Mouse (Mus musculus) heart, adult 18-20 months (tissue): ENCODE measurements at regions not wholly inside any gene's neighbourhood (a gene's known extent, or its start where the extent isn't known, plus 50 kb on each side); places are given as distances from the start of the nearest gene placed in this dataset.

ENCODE experiments used
- DNase-seq, 2 experiments: peaks; one replicate each; pipeline ENCODE4 v3.0.0; 2021 to 2022; ENCODE audit warnings: mixed read lengths in 1 of 2

DNA sequence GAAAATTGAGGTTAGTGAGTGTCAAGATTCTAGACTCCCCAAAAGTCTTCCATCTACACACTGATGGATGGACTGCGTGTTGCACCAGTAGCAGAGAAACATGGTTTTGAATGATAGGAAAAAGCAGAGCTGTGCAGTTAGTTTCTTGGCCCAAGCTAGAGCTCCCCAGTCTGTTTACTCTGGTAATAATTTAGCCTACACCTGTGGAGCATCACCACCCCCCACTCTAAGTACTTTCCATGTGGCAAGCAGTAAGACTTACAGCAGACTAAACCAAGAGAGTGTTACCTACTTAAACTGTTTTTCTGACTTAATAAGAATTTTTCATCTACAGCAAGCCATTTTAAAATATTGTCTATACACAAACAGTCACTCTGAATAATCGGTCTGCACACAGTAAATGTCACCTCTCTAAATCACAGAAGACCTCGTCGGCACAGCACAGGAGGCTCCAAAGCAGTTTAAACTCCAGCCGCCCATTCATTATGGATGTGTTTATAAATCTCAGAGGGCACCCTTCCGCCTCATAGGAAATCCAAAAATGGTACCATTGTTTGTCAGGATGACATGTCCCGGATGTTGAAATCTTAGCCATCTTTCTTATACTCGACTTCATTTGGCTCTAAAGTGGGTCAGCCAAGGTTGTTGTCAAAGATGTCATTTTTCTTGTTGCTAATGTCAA, 454.5 kb upstream of the Etaa1 start:
- DNase-seq: no peak

DNA sequence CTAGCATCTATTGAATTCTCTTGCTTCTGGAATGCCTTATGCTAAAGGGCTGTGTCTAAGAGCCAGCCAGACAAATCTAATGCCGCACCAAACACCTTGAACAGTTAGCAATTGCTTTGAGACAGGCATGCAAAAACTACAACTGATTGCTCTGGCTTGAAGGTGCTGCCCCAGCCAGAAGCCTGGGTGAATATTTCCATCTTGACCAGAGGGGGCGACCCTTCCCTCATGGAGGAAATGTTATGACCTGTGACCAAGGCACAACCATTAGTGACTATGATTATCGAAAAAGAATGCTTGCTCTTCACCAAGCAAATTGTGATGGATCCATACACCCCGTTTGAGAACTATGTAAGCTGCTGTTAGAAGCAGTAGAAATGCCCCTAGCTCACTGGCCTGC, 445.9 kb upstream of the Etaa1 start:
- DNase-seq: no peak

DNA sequence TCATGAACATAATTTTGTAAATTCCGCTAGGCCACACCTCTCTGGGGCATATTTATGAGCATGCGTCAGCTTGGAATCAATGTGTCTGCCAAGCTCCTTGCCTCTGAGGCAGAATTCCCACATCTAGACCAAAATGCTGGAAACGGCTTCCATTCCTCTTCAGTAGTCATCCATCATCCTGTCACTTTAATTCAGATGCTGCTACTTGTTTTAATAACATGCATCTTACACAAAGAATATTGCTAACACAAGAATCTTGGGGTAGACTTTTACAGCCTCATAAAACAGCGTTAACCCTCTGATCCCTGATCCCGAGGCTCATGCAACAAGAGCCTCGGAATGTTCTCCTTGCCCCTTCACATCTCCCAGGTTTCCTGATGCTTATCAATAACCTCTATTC, 442.7 kb upstream of the Etaa1 start:
- DNase-seq: no peak

DNA sequence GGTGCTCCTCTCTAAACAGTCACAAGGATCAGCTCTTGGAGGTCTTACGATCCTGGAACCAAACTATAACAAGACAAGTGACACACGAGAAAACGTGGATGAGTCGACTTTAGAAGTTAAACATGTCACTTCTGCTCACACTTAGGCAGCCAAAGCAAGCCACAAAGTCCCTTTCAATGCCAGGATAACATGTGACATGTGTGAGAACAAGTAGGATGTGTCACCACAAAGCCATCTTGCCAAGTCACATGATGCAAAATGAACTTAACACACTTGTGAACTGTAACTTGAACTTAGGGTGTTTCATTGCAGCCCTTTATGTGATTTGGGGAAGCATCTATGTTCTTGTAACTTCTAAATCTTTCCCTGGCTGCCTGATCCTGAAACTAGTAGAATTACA, 442.0 kb upstream of the Etaa1 start:
- DNase-seq: no peak

DNA sequence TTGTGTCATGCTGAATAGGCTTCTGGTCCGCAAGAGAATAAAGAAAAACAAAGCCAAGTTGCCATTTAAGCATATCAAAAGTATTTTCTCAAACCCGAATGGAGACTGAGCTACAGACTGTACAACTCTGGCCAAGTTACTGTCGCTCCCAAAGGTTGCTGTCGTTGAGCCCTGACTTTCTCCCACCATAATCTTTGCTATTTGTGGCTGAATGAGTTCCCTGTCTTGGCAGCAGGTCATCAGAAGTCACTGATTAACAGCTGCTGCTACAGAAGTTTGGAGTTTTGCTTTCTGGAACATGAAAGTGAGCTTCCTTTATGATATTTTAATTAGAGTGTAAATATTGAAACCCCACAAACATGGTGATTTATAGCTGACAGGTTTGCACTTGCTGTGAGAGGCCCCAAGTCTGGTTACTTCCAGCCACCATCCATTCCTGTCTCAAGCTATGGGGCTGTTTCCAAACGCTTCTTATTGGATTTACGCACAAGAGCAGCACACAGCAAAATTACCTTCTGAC, 419.2 kb upstream of the Etaa1 start:
- no peak for DNase-seq

DNA sequence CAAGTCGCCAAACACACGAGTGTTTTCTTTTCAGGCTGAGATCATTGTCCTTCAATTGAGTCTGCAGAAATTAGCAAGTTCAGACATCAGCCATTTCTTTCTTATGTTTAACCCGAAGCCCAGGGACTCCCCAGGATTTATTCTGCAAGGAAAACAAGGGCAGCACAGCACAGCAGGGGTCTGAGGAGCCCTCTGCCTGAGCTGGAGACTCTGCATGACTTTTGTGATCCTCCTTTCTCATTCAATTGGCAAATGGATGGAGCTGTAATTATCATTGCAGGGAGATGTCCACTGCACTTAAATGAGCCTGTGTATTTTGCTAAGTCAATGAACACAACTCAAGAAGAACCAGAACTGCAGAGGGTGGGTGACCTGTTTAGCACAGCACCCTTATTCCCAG, 417.6 kb upstream of the Etaa1 start:
- no peak for DNase-seq

DNA sequence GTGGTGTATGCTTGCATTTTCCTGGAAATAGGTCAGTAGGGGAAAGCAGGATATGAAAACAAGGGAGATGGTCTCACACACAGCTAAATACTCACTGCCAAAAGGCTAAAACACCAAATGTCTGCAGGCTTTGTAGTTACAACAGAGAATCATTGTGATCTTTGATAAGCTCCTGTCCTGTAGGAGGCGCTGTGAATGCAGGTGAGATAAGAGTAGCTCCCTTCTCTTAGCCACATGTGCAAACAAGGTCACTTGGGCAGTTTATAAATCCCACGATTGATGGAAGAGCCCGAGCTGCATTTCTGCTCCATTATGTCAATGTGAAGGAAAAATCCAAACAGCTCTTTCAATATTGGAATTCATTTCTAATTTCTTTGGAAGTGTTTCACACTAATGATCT, 417.2 kb upstream of the Etaa1 start:
- DNase-seq: no peak

DNA sequence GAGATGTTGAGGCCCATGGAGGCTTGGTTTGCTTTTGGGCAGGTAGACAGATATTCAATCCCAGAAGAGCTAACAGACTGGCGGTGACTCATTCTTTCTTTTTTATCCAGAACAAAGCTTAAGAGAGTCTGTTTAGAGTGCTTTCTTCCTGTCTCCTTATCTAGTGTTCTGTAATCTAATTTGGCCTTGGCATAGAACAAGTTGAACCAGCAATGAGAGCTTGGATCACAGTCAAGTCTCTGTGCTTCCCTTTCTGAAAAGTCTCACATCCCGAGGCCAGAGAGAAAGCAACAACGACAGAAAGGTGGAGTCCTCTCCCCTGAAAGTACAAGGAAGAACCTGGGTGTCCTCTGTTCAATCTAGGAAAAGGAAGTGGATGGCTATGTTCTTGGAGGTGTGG, 401.2 kb upstream of the Etaa1 start:
- DNase-seq: peak; percentile 28 to 54

DNA sequence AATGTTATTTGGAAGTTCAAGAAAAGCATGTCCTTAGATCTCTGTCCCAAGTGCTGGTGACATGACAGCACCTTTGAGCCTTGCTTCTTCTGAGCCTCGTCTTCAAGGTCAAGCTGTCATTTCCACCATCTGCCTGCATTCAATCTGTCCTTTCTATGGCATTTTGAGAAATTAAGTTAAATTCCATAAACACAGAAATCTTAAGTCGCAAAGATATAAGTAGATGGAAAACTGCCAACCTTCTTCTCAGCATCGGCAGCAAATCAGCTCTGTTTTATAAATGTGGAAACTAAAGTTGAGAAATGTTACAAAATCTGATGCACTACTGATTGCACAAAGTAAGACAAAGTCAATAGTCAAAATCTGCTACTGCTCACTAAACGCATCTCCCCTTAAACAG, 400.5 kb upstream of the Etaa1 start:
- DNase-seq: no peak

DNA sequence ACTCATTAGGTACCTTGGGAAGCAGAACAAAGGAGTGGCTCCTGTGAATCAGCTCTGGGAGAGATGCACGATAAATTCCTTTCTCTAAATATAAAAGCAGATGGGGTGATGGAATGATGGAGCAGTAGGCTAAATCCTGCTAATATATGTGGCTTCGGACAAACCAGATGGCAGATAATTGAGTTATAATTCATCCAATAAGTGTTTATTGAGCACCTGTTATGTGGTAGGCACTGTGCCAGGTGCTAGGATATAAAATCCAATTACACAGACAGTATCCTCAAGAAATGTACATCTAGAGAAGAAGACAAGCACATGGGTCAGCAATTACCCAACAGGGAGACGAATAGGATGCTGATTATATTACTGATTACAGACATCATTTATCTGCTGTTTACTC, 394.2 kb upstream of the Etaa1 start:
- no peak for DNase-seq

DNA sequence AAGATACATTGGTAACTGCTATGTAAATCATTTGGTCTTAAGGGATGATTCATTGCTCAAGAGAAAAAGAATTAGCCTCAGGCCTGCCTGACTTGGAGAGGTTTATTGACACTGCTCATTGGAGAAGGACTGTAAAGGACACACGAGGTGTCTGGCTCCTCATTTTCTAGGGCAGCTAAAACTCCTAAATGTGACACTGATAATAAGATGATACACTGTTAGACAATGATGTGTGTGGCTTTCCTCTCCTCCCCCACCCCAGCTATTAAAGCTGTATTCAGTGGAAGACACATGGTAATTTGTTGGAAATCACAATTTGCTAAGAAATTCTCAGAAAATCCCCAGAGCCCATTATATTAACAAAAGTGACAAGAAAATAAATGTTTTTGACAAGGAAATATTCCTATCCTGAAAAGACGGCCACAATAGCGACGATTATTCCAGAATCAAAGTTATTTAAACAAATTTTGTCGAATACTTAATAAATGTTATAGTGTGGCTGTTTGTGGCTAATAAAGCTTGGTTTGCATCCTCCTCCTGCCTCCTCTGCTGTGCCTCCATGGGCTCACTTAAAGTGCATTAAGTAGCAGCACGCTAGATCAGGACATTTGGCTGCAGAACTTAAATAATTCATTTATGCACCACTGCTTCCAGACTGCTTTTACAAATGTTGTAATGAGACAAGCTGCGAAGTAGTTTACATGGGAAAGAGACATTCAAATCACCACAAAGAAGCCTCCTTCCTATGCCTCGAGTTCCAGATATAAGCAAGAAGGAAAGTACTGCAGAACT, 360.0 kb upstream of the Etaa1 start:
- DNase-seq: no peak

DNA sequence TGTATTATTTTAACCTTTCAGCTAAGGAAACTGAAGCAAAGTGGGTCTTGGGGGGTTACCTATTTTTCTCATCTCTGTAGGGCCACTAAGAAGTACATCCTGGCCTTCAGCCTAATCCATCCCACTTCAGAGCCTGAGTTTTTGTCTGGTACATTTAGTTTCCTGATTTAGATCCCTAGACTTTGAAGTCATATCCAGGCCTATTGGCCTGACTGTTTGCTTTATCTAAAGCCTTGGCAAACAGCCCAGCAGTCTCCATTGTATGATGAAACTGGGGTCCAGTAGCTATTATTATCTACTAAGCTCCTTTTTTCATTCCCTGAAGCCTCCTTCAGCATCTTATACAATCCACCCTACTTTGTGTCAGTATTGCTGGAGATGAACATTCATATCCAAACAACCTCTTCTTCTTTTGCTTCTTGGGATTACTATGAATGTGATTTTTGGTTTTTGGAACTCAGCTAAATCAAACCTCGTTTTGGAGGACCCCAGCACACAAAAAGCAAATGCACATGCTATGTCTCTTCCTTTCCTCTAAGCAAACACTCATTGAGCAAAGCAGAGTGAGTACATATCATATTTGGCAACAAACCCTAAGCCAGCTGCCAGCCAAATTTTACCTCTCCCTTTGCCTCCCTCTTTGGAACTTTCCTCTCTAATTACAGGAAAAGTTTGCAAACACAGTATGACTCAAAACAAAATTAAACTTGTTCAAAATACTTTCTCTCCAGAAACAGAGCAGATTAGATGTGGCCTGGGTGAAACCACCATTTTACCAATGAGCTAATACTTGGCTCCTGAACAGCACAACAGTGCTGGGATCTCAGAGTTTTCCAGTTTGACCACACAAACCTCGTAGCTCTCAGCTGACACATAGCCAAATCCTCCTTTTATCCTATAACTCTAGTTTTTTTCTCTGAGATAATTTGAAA, 342.8 kb upstream of the Etaa1 start:
- DNase-seq: peak; percentile 71 to 78

DNA sequence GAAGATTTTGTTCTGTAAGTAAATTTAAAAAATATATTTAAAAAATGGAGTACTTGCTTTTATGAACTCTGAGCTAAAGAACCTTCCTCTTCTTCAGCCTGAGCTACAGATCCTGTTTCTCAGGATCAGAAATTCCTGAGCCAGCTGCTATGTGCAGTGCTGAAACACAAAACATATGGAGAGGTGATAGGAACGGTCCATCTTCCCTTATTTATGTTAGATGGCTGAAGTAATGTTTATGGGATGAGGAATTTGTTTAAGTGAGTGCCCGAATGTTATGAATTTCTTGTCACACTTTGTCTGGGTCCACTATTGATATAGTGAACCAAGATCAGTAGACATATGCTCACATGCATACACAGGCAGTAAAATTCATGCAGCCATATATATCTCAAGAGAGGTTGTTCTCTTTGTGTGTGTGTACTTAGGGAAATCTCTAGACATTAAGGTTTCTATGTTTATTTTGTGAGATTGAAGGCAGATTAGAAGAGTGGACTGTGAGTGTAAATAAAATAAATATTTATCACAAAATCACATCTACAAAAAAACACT, 325.0 kb upstream of the Etaa1 start:
- no peak for DNase-seq

DNA sequence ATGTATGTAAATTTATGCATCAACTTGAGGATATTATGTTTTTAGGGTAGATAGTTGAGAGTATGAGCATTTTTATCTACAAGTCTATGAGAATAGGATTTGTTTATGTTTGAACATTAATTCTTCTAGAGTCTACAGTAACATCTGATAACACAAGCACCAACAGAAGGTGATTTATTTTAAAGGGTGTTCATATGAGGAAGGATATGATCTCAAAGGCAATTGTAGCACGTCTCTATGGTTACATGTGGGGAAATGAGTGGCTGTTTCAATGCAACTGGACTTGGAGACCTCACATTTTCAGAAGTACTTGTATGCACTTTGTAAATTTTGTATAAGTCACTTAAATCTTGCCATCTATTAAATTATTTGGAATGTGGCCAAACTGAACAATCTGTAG, 318.7 kb upstream of the Etaa1 start:
- DNase-seq: no peak

DNA sequence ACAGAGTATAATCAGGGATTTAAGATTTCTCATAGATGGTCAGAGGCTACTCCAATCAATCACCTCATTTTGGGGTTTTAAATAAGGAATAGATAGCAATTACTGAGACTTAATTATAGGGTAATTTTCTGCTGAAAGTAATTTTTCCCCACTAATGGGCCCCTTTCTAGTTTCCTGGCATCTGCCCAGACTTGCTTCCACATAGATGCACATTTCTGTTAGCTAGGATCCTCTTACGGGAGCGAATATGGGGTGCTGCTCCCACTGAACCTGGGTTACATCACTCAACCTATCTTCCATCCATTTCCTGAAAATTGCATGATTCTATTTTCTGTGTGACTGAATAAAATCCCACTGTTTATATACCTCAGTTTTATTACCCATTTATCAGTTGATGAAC, 312.5 kb upstream of the Etaa1 start:
- DNase-seq: no peak

DNA sequence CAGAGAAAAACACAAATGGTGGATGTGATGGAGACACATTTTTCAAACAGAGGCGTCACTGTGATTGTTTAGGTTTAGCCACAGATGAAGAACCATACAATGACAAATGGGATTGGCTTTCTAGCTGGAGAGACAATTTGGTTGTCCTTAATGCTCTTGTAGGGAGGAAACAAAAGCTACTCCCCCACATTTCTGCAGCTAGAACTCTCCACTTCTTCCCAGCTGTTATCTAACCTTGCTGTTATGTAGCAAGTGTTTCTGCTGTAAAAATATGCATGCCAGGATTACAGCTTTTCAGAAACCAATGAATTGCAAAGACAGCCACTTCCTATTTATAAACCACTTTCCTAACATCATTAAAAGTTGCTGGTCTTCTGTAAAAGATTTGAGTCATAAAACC, 309.2 kb upstream of the Etaa1 start:
- DNase-seq: no peak

DNA sequence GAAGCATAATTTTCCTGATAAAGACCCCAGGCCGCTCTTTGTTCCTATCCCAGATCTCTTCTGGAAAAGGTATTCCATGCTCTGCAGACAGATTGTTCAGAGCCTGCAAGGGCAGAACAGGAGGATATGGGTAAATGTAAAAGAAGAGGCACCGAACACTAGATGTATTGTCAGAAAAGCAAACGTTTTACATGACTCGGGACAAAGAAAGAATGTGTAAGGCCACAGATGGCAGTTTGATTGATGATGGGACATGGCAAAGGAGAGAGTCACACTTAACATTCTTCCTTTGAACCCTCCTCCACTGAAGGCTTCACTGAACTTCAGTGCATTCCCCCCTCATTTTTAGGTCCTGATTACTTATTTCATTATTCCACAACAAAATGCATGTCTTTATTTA, 295.6 kb upstream of the Etaa1 start:
- DNase-seq: no peak

DNA sequence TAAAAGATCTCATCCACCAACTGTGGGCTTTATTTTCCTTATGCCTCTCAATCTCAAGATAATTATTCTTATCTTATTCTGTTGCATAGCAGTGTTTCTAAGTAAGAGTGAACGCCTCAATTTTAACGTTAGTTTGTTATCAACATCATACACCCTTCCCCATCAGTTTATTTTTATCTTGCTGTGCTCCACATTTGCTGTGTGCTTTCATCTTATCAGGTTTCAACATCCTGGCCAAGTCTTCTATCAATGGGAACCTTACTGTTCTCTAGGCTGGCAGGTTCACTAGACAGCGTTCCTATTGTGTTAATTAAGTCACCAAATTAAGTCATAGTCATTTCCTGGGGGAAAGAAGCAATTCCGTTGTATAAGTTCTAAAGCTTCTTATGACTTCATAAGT, 263.1 kb upstream of the Etaa1 start:
- no peak for DNase-seq

DNA sequence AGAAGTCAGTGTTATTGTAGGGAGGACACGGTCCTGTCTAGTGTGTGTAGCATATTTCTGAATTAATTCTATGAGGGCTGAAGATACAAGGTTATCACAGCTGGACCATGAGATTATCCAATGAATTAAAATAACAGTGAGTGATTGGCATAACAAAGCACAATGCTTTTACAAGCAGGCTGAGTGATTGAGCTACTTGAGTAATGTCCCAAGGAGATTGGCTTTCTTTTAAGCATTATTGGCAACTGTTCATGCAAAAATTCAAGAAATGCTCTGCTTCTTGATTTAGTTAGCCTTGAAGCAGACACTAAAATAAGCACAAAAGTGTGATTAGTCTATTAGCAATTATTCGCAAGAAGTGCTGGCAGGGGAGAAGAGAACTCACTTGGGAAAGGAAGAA, 219.4 kb upstream of the Etaa1 start:
- DNase-seq: no peak

DNA sequence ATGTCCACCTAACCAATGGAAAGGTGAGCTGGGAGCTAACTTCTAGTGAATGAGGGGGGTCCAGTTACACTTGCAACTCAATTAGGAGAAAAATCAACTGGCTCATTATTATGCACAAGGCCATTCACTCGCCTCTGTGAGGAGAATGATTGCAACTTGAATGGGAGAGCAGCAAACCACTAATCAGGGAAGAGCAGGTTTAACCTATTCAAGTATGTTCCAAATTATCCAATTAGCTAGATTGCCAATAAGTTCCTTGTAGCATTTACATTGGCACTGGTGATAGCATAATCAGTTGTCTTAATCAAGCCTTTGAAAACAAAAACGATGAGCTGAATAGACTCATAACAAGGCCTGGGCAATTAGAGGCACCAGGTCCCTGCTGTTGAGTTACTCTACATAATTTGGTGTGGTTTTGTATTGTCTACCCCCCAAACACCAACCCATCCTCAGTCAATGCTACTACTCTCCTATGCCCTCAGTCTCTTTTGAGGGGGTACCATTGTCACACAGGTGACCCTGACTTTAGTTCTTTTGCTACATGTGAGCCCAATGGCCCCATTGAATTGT, 217.6 kb upstream of the Etaa1 start:
- no peak for DNase-seq

DNA sequence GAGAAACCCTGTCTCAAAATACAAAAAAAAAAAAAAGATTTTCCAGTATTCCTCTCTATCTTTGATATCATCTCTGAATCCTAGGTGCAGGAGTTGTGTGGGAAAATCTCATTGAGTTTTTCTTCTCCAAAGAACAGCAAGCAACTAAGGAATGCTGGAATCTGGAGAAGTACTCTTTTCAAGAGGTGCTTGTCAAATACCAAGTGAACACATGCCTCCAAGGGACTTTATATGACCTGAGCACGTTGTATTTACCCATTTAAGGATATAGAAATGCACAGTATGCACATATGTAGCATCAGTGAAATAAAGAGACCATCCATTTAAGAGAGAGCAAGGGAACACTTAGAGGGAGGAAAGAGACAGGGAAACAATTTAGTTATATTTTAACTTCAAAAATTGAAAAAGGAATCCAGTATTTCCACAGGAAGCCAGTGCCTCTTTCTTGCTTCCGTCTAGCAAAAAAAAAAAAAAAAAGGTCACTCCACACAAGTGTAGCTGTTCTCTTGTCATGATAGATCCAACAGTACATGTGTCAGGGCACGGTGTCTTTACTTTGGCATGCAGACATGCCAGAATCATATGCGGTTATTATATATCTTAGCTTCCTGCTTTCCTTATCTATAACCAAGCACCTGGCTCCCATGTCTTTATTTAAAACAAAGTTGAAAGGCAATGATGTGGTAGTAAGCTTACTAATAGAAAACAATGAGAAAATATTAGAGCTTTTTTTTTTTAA, 212.1 kb upstream of the Etaa1 start:
- no peak for DNase-seq
